Mouse (Mus musculus): Measurements from ENCODE around the gene Dhh. TPM values are rescaled to one million over a fixed set of nuclear protein-coding genes. Genes with fewer than 3 reads are reported as not detected.

Gene Dhh
- polyA plus RNA-seq, 1 experiment from 2014 or later = 0.15 TPM

- Histone ChIP-seq H3K4me3 (ENCODE audit: low read depth, low read length) (peak overlapping the region; percentile 94), H3K27ac (replicated peaks; ENCODE audit: low read depth, low read length) (peak overlapping the region; percentile 98), H3K4me2 (ENCODE audit: low read depth, severe bottlenecking) (peak overlapping the region; percentile 98), H3K36me3 (ENCODE audit: control insufficient read depth, insufficient read depth, low read length) (no peaks in the 10 kb centered on the region), H3K9ac (ENCODE audit: low read length) (peak overlapping the region; percentile 99), H3K4me1 (ENCODE audit: control insufficient read depth, insufficient read depth, low read length) (peaks cover 26% of the 10 kb centered on the region), H3K9me3 (ENCODE audit: control insufficient read depth, low read length) (no peaks in the 10 kb centered on the region), H3K27me3 (ENCODE audit: control insufficient read depth, insufficient read depth, low read length) (no peaks in the 10 kb centered on the region)
- peak; percentile 96 for DNase-seq (ENCODE audit: low spot score)
- ATAC-seq (ENCODE audit: insufficient number of reproducible peaks, low FRiP score, low TSS enrichment, low read depth) = peak; percentile 72
- 1% methylated on average over 40 of the region's 51 CpGs for WGBS
Measured at GRCm38 (mm10) chr15:98871916-98872888, 26.1 kb downstream of the Dhh start.

GRCm38 (mm10) chr15:98871070-98871915 is 27.0 kb downstream of the Dhh start, which contains the start of gene Kmt2d:
Gene Kmt2d (minus strand): TSS chr15:98871204.
- Histone ChIP-seq H3K4me2 (ENCODE audit: low read depth, severe bottlenecking) (peak within 1 kb of the TSS; percentile 98), H3K4me3 (ENCODE audit: low read depth, low read length) (peak within 1 kb of the TSS; percentile 94), H3K4me1 (ENCODE audit: control insufficient read depth, insufficient read depth, low read length) (peaks cover 26% of the 10 kb centered on the region), H3K27me3 (ENCODE audit: control insufficient read depth, insufficient read depth, low read length) (no peaks in the 10 kb centered on the region), H3K9me3 (ENCODE audit: control insufficient read depth, low read length) (no peaks in the 10 kb centered on the region), H3K27ac (replicated peaks; ENCODE audit: low read depth, low read length) (peak within 1 kb of the TSS; percentile 98), H3K36me3 (ENCODE audit: control insufficient read depth, insufficient read depth, low read length) (no peaks in the 10 kb centered on the region; the same call in 1 of the 2 replicates), H3K9ac (ENCODE audit: low read length) (peak within 1 kb of the TSS; percentile 99)
- ATAC-seq (ENCODE audit: insufficient number of reproducible peaks, low FRiP score, low TSS enrichment, low read depth) (peak; percentile 70), DNase-seq (ENCODE audit: low spot score) (peak; percentile 63)
- WGBS = under 1% methylated on average over 88 of the region's 94 CpGs

- Histone ChIP-seq H3K4me1 (ENCODE audit: control insufficient read depth, insufficient read depth, low read length) (peaks cover 26% of the 10 kb centered on the region), H3K4me3 (ENCODE audit: low read depth, low read length) (peak overlapping the region; percentile 94), H3K4me2 (ENCODE audit: low read depth, severe bottlenecking) (peak overlapping the region; percentile 98), H3K27ac (replicated peaks; ENCODE audit: low read depth, low read length) (peak overlapping the region; percentile 98; the same call in 1 of the 2 replicates), H3K9ac (ENCODE audit: low read length) (peak overlapping the region; percentile 99), H3K9me3 (ENCODE audit: control insufficient read depth, low read length) (no peaks in the 10 kb centered on the region), H3K36me3 (ENCODE audit: control insufficient read depth, insufficient read depth, low read length) (peaks cover 8% of the 10 kb centered on the region), H3K27me3 (ENCODE audit: control insufficient read depth, insufficient read depth, low read length) (no peaks in the 10 kb centered on the region)
- DNase-seq (ENCODE audit: low spot score) = peak; percentile 60
- 1% methylated on average over 16 of the region's 16 CpGs for WGBS
- ATAC-seq (ENCODE audit: insufficient number of reproducible peaks, low FRiP score, low TSS enrichment, low read depth) = no peak
Measured at GRCm38 (mm10) chr15:98870179-98871069, 27.9 kb downstream of the Dhh start.

GRCm38 (mm10) chr15:98869342-98870178 is 28.8 kb downstream of the Dhh start:
- Histone ChIP-seq H3K36me3 (ENCODE audit: control insufficient read depth, insufficient read depth, low read length) (peaks cover 10% of the 10 kb centered on the region), H3K4me2 (ENCODE audit: low read depth, severe bottlenecking) (peak overlapping the region; percentile 98), H3K4me1 (ENCODE audit: control insufficient read depth, insufficient read depth, low read length) (peaks cover 26% of the 10 kb centered on the region), H3K4me3 (ENCODE audit: low read depth, low read length) (peak overlapping the region; percentile 94), H3K27ac (replicated peaks; ENCODE audit: low read depth, low read length) (no peak overlapping the region), H3K9ac (ENCODE audit: low read length) (peak overlapping the region; percentile 99), H3K27me3 (ENCODE audit: control insufficient read depth, insufficient read depth, low read length) (no peaks in the 10 kb centered on the region), H3K9me3 (ENCODE audit: control insufficient read depth, low read length) (no peaks in the 10 kb centered on the region)
- no peak for ATAC-seq (ENCODE audit: insufficient number of reproducible peaks, low FRiP score, low TSS enrichment, low read depth)
- 14% methylated on average over 8 of the region's 8 CpGs for WGBS
- DNase-seq (ENCODE audit: low spot score) = no peak

- ATAC-seq (ENCODE audit: insufficient number of reproducible peaks, low FRiP score, low TSS enrichment, low read depth) = no peak
- H3K36me3 ChIP-seq (ENCODE audit: control insufficient read depth, insufficient read depth, low read length) = peaks cover 20% of the 10 kb centered on the region
- H3K9me3 ChIP-seq (ENCODE audit: control insufficient read depth, low read length) = no peaks in the 10 kb centered on the region
- H3K4me1 ChIP-seq (ENCODE audit: control insufficient read depth, insufficient read depth, low read length) = peaks cover 26% of the 10 kb centered on the region
- H3K9ac ChIP-seq (ENCODE audit: low read length) = peak overlapping the region; percentile 99
- H3K27me3 ChIP-seq (ENCODE audit: control insufficient read depth, insufficient read depth, low read length) = no peaks in the 10 kb centered on the region
- peak overlapping the region; percentile 98 for H3K4me2 ChIP-seq (ENCODE audit: low read depth, severe bottlenecking)
- no peak for DNase-seq (ENCODE audit: low spot score)
- H3K4me3 ChIP-seq (ENCODE audit: low read depth, low read length) = peak overlapping the region; percentile 94
- WGBS = 54% methylated on average over 11 of the region's 11 CpGs
- H3K27ac ChIP-seq (replicated peaks; ENCODE audit: low read depth, low read length) = no peak overlapping the region
Measured at GRCm38 (mm10) chr15:98868346-98869063, 29.8 kb downstream of the Dhh start.

GRCm38 (mm10) chr15:98867321-98867720 is 31.0 kb downstream of the Dhh start:
- no peak overlapping the region for H3K9ac ChIP-seq (ENCODE audit: low read length)
- WGBS = 80% methylated on average over 6 of the region's 6 CpGs
- H3K27ac ChIP-seq (replicated peaks; ENCODE audit: low read depth, low read length) = no peak overlapping the region
- no peak for ATAC-seq (ENCODE audit: insufficient number of reproducible peaks, low FRiP score, low TSS enrichment, low read depth)
- peaks cover 31% of the 10 kb centered on the region for H3K36me3 ChIP-seq (ENCODE audit: control insufficient read depth, insufficient read depth, low read length)
- H3K4me2 ChIP-seq (ENCODE audit: low read depth, severe bottlenecking) = peak overlapping the region; percentile 20; the same call in 1 of the 2 replicates
- no peak overlapping the region for H3K4me3 ChIP-seq (ENCODE audit: low read depth, low read length)
- H3K9me3 ChIP-seq (ENCODE audit: control insufficient read depth, low read length) = no peaks in the 10 kb centered on the region
- DNase-seq (ENCODE audit: low spot score) = no peak
- peaks cover 23% of the 10 kb centered on the region for H3K4me1 ChIP-seq (ENCODE audit: control insufficient read depth, insufficient read depth, low read length)
- H3K27me3 ChIP-seq (ENCODE audit: control insufficient read depth, insufficient read depth, low read length) = no peaks in the 10 kb centered on the region

GRCm38 (mm10) chr15:98866501-98866900 is 31.8 kb downstream of the Dhh start:
- H3K9me3 ChIP-seq (ENCODE audit: control insufficient read depth, low read length) = no peaks in the 10 kb centered on the region
- H3K36me3 ChIP-seq (ENCODE audit: control insufficient read depth, insufficient read depth, low read length) = peaks cover 39% of the 10 kb centered on the region
- no peak overlapping the region for H3K27ac ChIP-seq (replicated peaks; ENCODE audit: low read depth, low read length)
- no peaks in the 10 kb centered on the region for H3K27me3 ChIP-seq (ENCODE audit: control insufficient read depth, insufficient read depth, low read length)
- WGBS = 87% methylated on average over 5 of the region's 5 CpGs
- DNase-seq (ENCODE audit: low spot score) (no peak), ATAC-seq (ENCODE audit: insufficient number of reproducible peaks, low FRiP score, low TSS enrichment, low read depth) (no peak)
- H3K4me1 ChIP-seq (ENCODE audit: control insufficient read depth, insufficient read depth, low read length) = peaks cover 23% of the 10 kb centered on the region
- no peak overlapping the region for H3K9ac ChIP-seq (ENCODE audit: low read length)
- H3K4me2 ChIP-seq (ENCODE audit: low read depth, severe bottlenecking) = no peak overlapping the region
- H3K4me3 ChIP-seq (ENCODE audit: low read depth, low read length) = no peak overlapping the region
